Mouse (Mus musculus) limb, embryonic 10.5 days (tissue): ENCODE data around the gene 1700016C15Rik. TPM values are rescaled to one million over a fixed set of nuclear protein-coding genes. Genes with fewer than 3 reads are reported as not detected.

Source experiments
- DNase-seq: peaks from one replicate; pipeline ENCODE4 v3.0.0-alpha.2; 2017; ENCODE audit warnings: low spot score
- H3K27ac ChIP-seq: fragments of 300-500 bp; sonication (generic); 2 replicates; pipeline ENCODE4 v1.5.1; 2016; ENCODE audit warnings: mild to moderate bottlenecking
- H3K27me3 ChIP-seq: fragments of 300-500 bp; sonication (generic); 2 replicates; pipeline ENCODE4 v1.6.1; 2016; ENCODE audit warnings: low read depth, mild to moderate bottlenecking; ENCODE audit not compliant: poor library complexity, severe bottlenecking
- H3K36me3 ChIP-seq: fragments of 300-500 bp; sonication (generic); 2 replicates; pipeline ENCODE4 v1.6.1; 2016; ENCODE audit warnings: mild to moderate bottlenecking, moderate library complexity
- H3K4me1 ChIP-seq: fragments of 300-500 bp; sonication (generic); 2 replicates; pipeline ENCODE4 v1.6.1; 2016
- H3K4me3 ChIP-seq: fragments of 300-500 bp; sonication (generic); 2 replicates; pipeline ENCODE4 v1.5.1; 2016; ENCODE audit warnings: mild to moderate bottlenecking, moderate library complexity
- H3K9me3 ChIP-seq: fragments of 300-500 bp; sonication (generic); replicated peaks from 2 replicates; pipeline ENCODE4 v1.6.1; 2016; ENCODE audit warnings: mild to moderate bottlenecking
- WGBS: fragments of 180-500 bp; shearing (Covaris S2); methylation state at CpG from one replicate; pipeline ENCODE4 v1.1.7; 2016; 5-methylcytosine and 5-hydroxymethylcytosine counted together
- polyA plus RNA-seq: library from polyadenylated mRNA; unstranded; fragments of >200 nt; fragmentation: Nextera tagmentation; extraction: Ambion mirVana; gene quantifications from 2 replicates; pipeline ENCODE4 v1.2.1, GENCODE M21; 2016

The 1700016C15Rik gene
- polyA plus RNA-seq, 1 experiment from 2014 or later = not detected

GRCm38 (mm10) chr1:177792835-177793234, 63.2 kb downstream of the 1700016C15Rik start:
- Histone ChIP-seq H3K4me3 (no peak overlapping the region), H3K4me1 (peaks cover 15% of the 10 kb centered on the region), H3K27ac (no peak overlapping the region), H3K9me3 (no peaks in the 10 kb centered on the region), H3K36me3 (peaks cover 19% of the 10 kb centered on the region), H3K27me3 (no peaks in the 10 kb centered on the region)
- DNase-seq = no peak
- WGBS = 94% methylated on average over 3 of the region's 3 CpGs

- Histone ChIP-seq H3K9me3 (no peaks in the 10 kb centered on the region), H3K4me3 (peak overlapping the region; percentile 75), H3K27ac (peak overlapping the region; percentile 78), H3K27me3 (no peaks in the 10 kb centered on the region), H3K4me1 (peaks cover 15% of the 10 kb centered on the region), H3K36me3 (peaks cover 11% of the 10 kb centered on the region)
- peak; percentile 37 for DNase-seq
- 11% methylated on average over 8 of the region's 8 CpGs for WGBS
These were observed 65.3 kb downstream of the 1700016C15Rik start for GRCm38 (mm10) chr1:177794866-177795265.

- H3K36me3 ChIP-seq = peaks cover 3% of the 10 kb centered on the region; the same call in 1 of the 2 replicates
- WGBS = under 1% methylated on average over 41 of the region's 41 CpGs
- no peak for DNase-seq
- H3K27ac ChIP-seq = peak overlapping the region; percentile 95
- H3K4me1 ChIP-seq = peaks cover 15% of the 10 kb centered on the region
- peak overlapping the region; percentile 75 for H3K4me3 ChIP-seq
- H3K9me3 ChIP-seq = no peaks in the 10 kb centered on the region
- no peaks in the 10 kb centered on the region for H3K27me3 ChIP-seq
These were observed 66.0 kb downstream of the 1700016C15Rik start for GRCm38 (mm10) chr1:177795421-177796192.

- Histone ChIP-seq H3K36me3 (no peaks in the 10 kb centered on the region), H3K27me3 (no peaks in the 10 kb centered on the region), H3K27ac (peak within 1 kb of the TSS; percentile 95), H3K4me3 (peak within 1 kb of the TSS; percentile 75), H3K4me1 (peaks cover 15% of the 10 kb centered on the region), H3K9me3 (no peaks in the 10 kb centered on the region)
- peak; percentile 97 for DNase-seq
- WGBS = under 1% methylated on average over 63 of the region's 64 CpGs
These were observed 66.8 kb downstream of the 1700016C15Rik start, which contains the start of gene Adss for GRCm38 (mm10) chr1:177796193-177796939. Gene Adss (minus strand): TSS chr1:177796511.

GRCm38 (mm10) chr1:177797151-177797755, 67.6 kb downstream of the 1700016C15Rik start:
- Histone ChIP-seq H3K27ac (no peak overlapping the region), H3K9me3 (no peaks in the 10 kb centered on the region)
- WGBS = 75% methylated on average over 8 of the region's 8 CpGs

More at GRCm38 (mm10) chr1:177797151-177797755, 67.6 kb downstream of the 1700016C15Rik start:
- no peak for DNase-seq
- Histone ChIP-seq H3K36me3 (no peaks in the 10 kb centered on the region), H3K4me3 (peak overlapping the region; percentile 75), H3K4me1 (peaks cover 13% of the 10 kb centered on the region), H3K27me3 (no peaks in the 10 kb centered on the region)

Other genes starting within 250 kb of the 1700016C15Rik start
- 62.2 and 64.2 TPM in 2 replicates for gene Adss, start 66.7 kb downstream of the 1700016C15Rik start, polyA plus RNA-seq